In genomic region chr2:157278717-157279415, GRCm38 (mm10) we compare ENCODE assay signal across 8 mouse cellular contexts. TPM values are rescaled to one million over a fixed set of nuclear protein-coding genes. Genes with fewer than 3 reads are reported as not detected.
DNase-seq lines count a peak whose midpoint lies in the region; ATAC-seq lines count a peak whose summit lies in the region.

TSS of gene Rpn2 (plus strand) at chr2:157279017.

- peaks cover 14% of the 10 kb centered on the region for H3K36me3 ChIP-seq in forebrain, embryonic 14.5 days (ENCODE audit: control insufficient read depth, insufficient read depth, low read length)
- peaks cover 8% of the 10 kb centered on the region for H3K36me3 ChIP-seq in neural tube, embryonic 15.5 days

- peaks cover 16% of the 10 kb centered on the region for H3K4me1 ChIP-seq in forebrain, embryonic 14.5 days (ENCODE audit: control insufficient read depth, insufficient read depth, low read length)
- peaks cover 22% of the 10 kb centered on the region for H3K4me1 ChIP-seq in neural tube, embryonic 15.5 days

- H3K9me3 ChIP-seq in forebrain, embryonic 14.5 days (replicated peaks; ENCODE audit: control insufficient read depth, low read length) = no peaks in the 10 kb centered on the region
- H3K9me3 ChIP-seq in neural tube, embryonic 15.5 days (replicated peaks) = no peaks in the 10 kb centered on the region

- peak within 1 kb of the TSS; percentile 91 for H3K27ac ChIP-seq in forebrain, embryonic 14.5 days (ENCODE audit: low read depth, low read length)
- H3K27ac ChIP-seq in neural tube, embryonic 15.5 days (replicated peaks) = peak within 1 kb of the TSS; percentile 98

- peak; percentile 100 for ATAC-seq in forebrain, embryonic 14.5 days
- ATAC-seq in neural tube, embryonic 15.5 days (ENCODE audit: low FRiP score) = peak; percentile 100

- H3K27me3 ChIP-seq in forebrain, embryonic 14.5 days (replicated peaks; ENCODE audit: control insufficient read depth, insufficient read depth, low read length) = no peaks in the 10 kb centered on the region
- H3K27me3 ChIP-seq in neural tube, embryonic 15.5 days (replicated peaks) = no peaks in the 10 kb centered on the region

- under 1% methylated on average over 56 of the region's 64 CpGs for WGBS in forebrain, embryonic 14.5 days
- under 1% methylated on average over 61 of the region's 64 CpGs for WGBS in neural tube, embryonic 15.5 days

- H3K9ac ChIP-seq in forebrain, embryonic 14.5 days (ENCODE audit: low read length) = peak within 1 kb of the TSS; percentile 93
- peak within 1 kb of the TSS; percentile 95 for H3K9ac ChIP-seq in neural tube, embryonic 15.5 days (replicated peaks)

- peak within 1 kb of the TSS; percentile 98 for H3K4me3 ChIP-seq in forebrain, embryonic 14.5 days (ENCODE audit: low read depth, low read length)
- peak within 1 kb of the TSS; percentile 99 for H3K4me3 ChIP-seq in neural tube, embryonic 15.5 days (replicated peaks)

- intact Hi-C loops in heart, postnatal 14 days (cut with DNase I) = no loop called here

- peak; percentile 93 for DNase-seq in ES-CJ7 (ENCODE audit: low read depth, low spot score)
- peak; percentile 96 for DNase-seq in cerebellum, adult 11 months
- DNase-seq in forebrain, embryonic 14.5 days (ENCODE audit: low spot score) = peak; percentile 97
- DNase-seq in heart, postnatal 14 days = peak; percentile 98
- DNase-seq in layer of hippocampus, adult 11-12 months (ENCODE audit: low spot score) = peak; percentile 95
- peak; percentile 97 for DNase-seq in lung, adult 18-20 months
- DNase-seq in testis, postnatal 14 days (ENCODE audit: low spot score) = peak; percentile 97

- peak within 1 kb of the TSS; percentile 84 for H3K4me2 ChIP-seq in forebrain, embryonic 14.5 days (ENCODE audit: low read length)
- H3K4me2 ChIP-seq in neural tube, embryonic 15.5 days = peak within 1 kb of the TSS; percentile 74

RNA-seq across cellular contexts. Expression of gene Rpn2, which starts in this region (rescaled TPM):
- 163 and 183 TPM in 2 replicates for polyA plus RNA-seq in forebrain, embryonic 14.5 days (2014; fragmentation: Nextera tagmentation; extraction: Ambion mirVana)
- total RNA-seq in heart, postnatal 14 days (2021) = 10 to 100 TPM; 89.2 to 94.4 TPM
- 225 and 255 TPM in 2 replicates for polyA plus RNA-seq in neural tube, embryonic 15.5 days (2015; fragmentation: Nextera tagmentation; extraction: Ambion mirVana)

Comparison
In these comparisons a context has a peak if more than half of its experiments do, and no peak if none do; other contexts are left out.
1. Peak in every context shown above with its lines: DNase-seq, ATAC-seq, H3K4me3 ChIP-seq and H3K27ac ChIP-seq.